Mouse (Mus musculus): Measurements from ENCODE around the gene Sh2d6.

- no peak for TF ChIP-seq CTCF (IDR thresholded peaks at IDR 0.05)
- no peak for TF ChIP-seq POLR2A (IDR thresholded peaks at IDR 0.05; ENCODE audit: insufficient read depth, low read depth, low read length)
Observed at GRCm38 (mm10) chr6:72473264-72474041, 48.1 kb downstream of the Sh2d6 start.
